Mouse (Mus musculus): Measurements from ENCODE around the gene S100z. TPM values are rescaled to one million over a fixed set of nuclear protein-coding genes. Genes with fewer than 3 reads are reported as not detected.

Gene S100z
- polyA plus RNA-seq, 1 experiment from 2014 or later = not detected

GRCm38 (mm10) chr13:95493296-95493695 lies 14.8 kb upstream of the S100z start:
- Histone ChIP-seq H3K9me3 (no peaks in the 10 kb centered on the region), H3K9ac (no peak overlapping the region), H3K4me1 (no peaks in the 10 kb centered on the region), H3K27ac (no peak overlapping the region), H3K4me3 (no peak overlapping the region), H3K4me2 (replicated peaks) (no peak overlapping the region), H3K27me3 (replicated peaks) (no peaks in the 10 kb centered on the region), H3K36me3 (no peaks in the 10 kb centered on the region)
- WGBS = 74% methylated on average over 5 of the region's 5 CpGs
- no peak for ATAC-seq (ENCODE audit: low FRiP score, low read depth)

- no peaks in the 10 kb centered on the region for H3K36me3 ChIP-seq
- 79% methylated on average over 11 of the region's 11 CpGs for WGBS
- no peak overlapping the region for H3K27ac ChIP-seq
- H3K27me3 ChIP-seq (replicated peaks) = no peaks in the 10 kb centered on the region
- H3K9ac ChIP-seq = no peak overlapping the region
- ATAC-seq (ENCODE audit: low FRiP score, low read depth) = no peak
- no peaks in the 10 kb centered on the region for H3K9me3 ChIP-seq
- no peak overlapping the region for H3K4me3 ChIP-seq
- H3K4me2 ChIP-seq (replicated peaks) = no peak overlapping the region
- H3K4me1 ChIP-seq = no peaks in the 10 kb centered on the region
Observed at GRCm38 (mm10) chr13:95491327-95491726, 12.8 kb upstream of the S100z start.

GRCm38 (mm10) chr13:95484664-95485063 lies 6.1 kb upstream of the S100z start:
- Histone ChIP-seq H3K27ac (no peak overlapping the region), H3K36me3 (no peaks in the 10 kb centered on the region), H3K27me3 (replicated peaks) (no peaks in the 10 kb centered on the region), H3K9me3 (no peaks in the 10 kb centered on the region), H3K4me2 (replicated peaks) (no peak overlapping the region), H3K4me3 (no peak overlapping the region), H3K9ac (no peak overlapping the region), H3K4me1 (no peaks in the 10 kb centered on the region)
- 69% methylated on average over 5 of the region's 5 CpGs for WGBS
- no peak for ATAC-seq (ENCODE audit: low FRiP score, low read depth)

GRCm38 (mm10) chr13:95481428-95481827 lies 2.9 kb upstream of the S100z start:
- ATAC-seq (ENCODE audit: low FRiP score, low read depth) = peak; percentile 65
- no peak overlapping the region for H3K9ac ChIP-seq
- WGBS = 18% methylated on average over 4 of the region's 4 CpGs
- no peak overlapping the region for H3K4me3 ChIP-seq
- no peaks in the 10 kb centered on the region for H3K27me3 ChIP-seq (replicated peaks)
- H3K4me2 ChIP-seq (replicated peaks) = no peak overlapping the region
- H3K27ac ChIP-seq = no peak overlapping the region
- no peaks in the 10 kb centered on the region for H3K4me1 ChIP-seq
- H3K9me3 ChIP-seq = no peaks in the 10 kb centered on the region
- no peaks in the 10 kb centered on the region for H3K36me3 ChIP-seq

- H3K27me3 ChIP-seq (replicated peaks) = no peaks in the 10 kb centered on the region
- no peaks in the 10 kb centered on the region for H3K9me3 ChIP-seq
- no peaks in the 10 kb centered on the region for H3K4me1 ChIP-seq
- H3K27ac ChIP-seq = no peak overlapping the region
- no peak overlapping the region for H3K4me2 ChIP-seq (replicated peaks)
- H3K4me3 ChIP-seq = no peak overlapping the region
- H3K9ac ChIP-seq = no peak overlapping the region
- H3K36me3 ChIP-seq = no peaks in the 10 kb centered on the region
- ATAC-seq (ENCODE audit: low FRiP score, low read depth) = no peak
- WGBS = 87% methylated on average over 6 of the region's 6 CpGs
Observed at GRCm38 (mm10) chr13:95477173-95477572, 1.3 kb downstream of the S100z start.

GRCm38 (mm10) chr13:95475124-95475523 lies 3.4 kb downstream of the S100z start:
- H3K9me3 ChIP-seq = no peaks in the 10 kb centered on the region
- ATAC-seq (ENCODE audit: low FRiP score, low read depth) = no peak
- no peaks in the 10 kb centered on the region for H3K27me3 ChIP-seq (replicated peaks)
- H3K27ac ChIP-seq = no peak overlapping the region
- no peak overlapping the region for H3K9ac ChIP-seq
- WGBS = 83% methylated on average over 7 of the region's 7 CpGs
- no peak overlapping the region for H3K4me2 ChIP-seq (replicated peaks)
- no peaks in the 10 kb centered on the region for H3K36me3 ChIP-seq
- no peaks in the 10 kb centered on the region for H3K4me1 ChIP-seq
- H3K4me3 ChIP-seq = no peak overlapping the region

GRCm38 (mm10) chr13:95474294-95474693 lies 4.2 kb downstream of the S100z start:
- no peak overlapping the region for H3K27ac ChIP-seq
- no peak for ATAC-seq (ENCODE audit: low FRiP score, low read depth)

GRCm38 (mm10) chr13:95470970-95471369 lies 7.6 kb downstream of the S100z start:
- no peaks in the 10 kb centered on the region for H3K27me3 ChIP-seq (replicated peaks)
- H3K9ac ChIP-seq = no peak overlapping the region
- H3K4me1 ChIP-seq = no peaks in the 10 kb centered on the region
- H3K27ac ChIP-seq = no peak overlapping the region
- WGBS = 79% methylated on average over 2 of the region's 2 CpGs
- no peak for ATAC-seq (ENCODE audit: low FRiP score, low read depth)
- H3K36me3 ChIP-seq = no peaks in the 10 kb centered on the region
- H3K9me3 ChIP-seq = no peaks in the 10 kb centered on the region
- H3K4me3 ChIP-seq = no peak overlapping the region
- no peak overlapping the region for H3K4me2 ChIP-seq (replicated peaks)

More at GRCm38 (mm10) chr13:95474294-95474693, 4.2 kb downstream of the S100z start:
- H3K4me3 ChIP-seq = no peak overlapping the region
- no peaks in the 10 kb centered on the region for H3K9me3 ChIP-seq
- H3K27me3 ChIP-seq (replicated peaks) = no peaks in the 10 kb centered on the region
- H3K4me2 ChIP-seq (replicated peaks) = no peak overlapping the region
- WGBS = 79% methylated on average over 3 of the region's 3 CpGs
- no peaks in the 10 kb centered on the region for H3K4me1 ChIP-seq
- H3K36me3 ChIP-seq = no peaks in the 10 kb centered on the region
- H3K9ac ChIP-seq = no peak overlapping the region

- Histone ChIP-seq H3K9me3 (no peaks in the 10 kb centered on the region), H3K4me2 (replicated peaks) (no peak overlapping the region), H3K9ac (no peak overlapping the region), H3K27ac (no peak overlapping the region), H3K27me3 (replicated peaks) (no peaks in the 10 kb centered on the region), H3K4me1 (no peaks in the 10 kb centered on the region), H3K4me3 (no peak overlapping the region), H3K36me3 (no peaks in the 10 kb centered on the region)
- WGBS = 71% methylated on average over 2 of the region's 2 CpGs
- no peak for ATAC-seq (ENCODE audit: low FRiP score, low read depth)
Observed at GRCm38 (mm10) chr13:95451529-95451928, 27.0 kb downstream of the S100z start.

GRCm38 (mm10) chr13:95450636-95451210 lies 27.8 kb downstream of the S100z start:
- Histone ChIP-seq H3K4me3 (no peak overlapping the region), H3K27ac (no peak overlapping the region), H3K36me3 (no peaks in the 10 kb centered on the region), H3K9ac (no peak overlapping the region), H3K27me3 (replicated peaks) (no peaks in the 10 kb centered on the region), H3K4me1 (no peaks in the 10 kb centered on the region), H3K4me2 (replicated peaks) (no peak overlapping the region), H3K9me3 (no peaks in the 10 kb centered on the region)
- no peak for ATAC-seq (ENCODE audit: low FRiP score, low read depth)
- 89% methylated on average over 9 of the region's 9 CpGs for WGBS

GRCm38 (mm10) chr13:95449730-95450129 lies 28.8 kb downstream of the S100z start:
- no peak overlapping the region for H3K27ac ChIP-seq
- H3K4me2 ChIP-seq (replicated peaks) = no peak overlapping the region
- 87% methylated on average over 3 of the region's 3 CpGs for WGBS
- ATAC-seq (ENCODE audit: low FRiP score, low read depth) = no peak
- peaks cover 8% of the 10 kb centered on the region for H3K27me3 ChIP-seq (replicated peaks)
- no peaks in the 10 kb centered on the region for H3K36me3 ChIP-seq
- no peak overlapping the region for H3K9ac ChIP-seq
- no peaks in the 10 kb centered on the region for H3K9me3 ChIP-seq
- no peak overlapping the region for H3K4me3 ChIP-seq
- no peaks in the 10 kb centered on the region for H3K4me1 ChIP-seq

- no peak within 1 kb of the TSS for H3K27ac ChIP-seq
- H3K4me2 ChIP-seq (replicated peaks) = peak within 1 kb of the TSS; percentile 88
- peak within 1 kb of the TSS; percentile 42 for H3K4me3 ChIP-seq
- H3K36me3 ChIP-seq = no peaks in the 10 kb centered on the region
- H3K27me3 ChIP-seq (replicated peaks) = peaks cover 37% of the 10 kb centered on the region
- H3K9ac ChIP-seq = peak within 1 kb of the TSS; percentile 52
- WGBS = 44% methylated on average over 11 of the region's 11 CpGs
- no peak for ATAC-seq (ENCODE audit: low FRiP score, low read depth)
- peaks cover 16% of the 10 kb centered on the region for H3K4me1 ChIP-seq
- H3K9me3 ChIP-seq = no peaks in the 10 kb centered on the region
Observed at GRCm38 (mm10) chr13:95444824-95445223, 33.7 kb downstream of the S100z start, which contains the start of gene Crhbp. Gene Crhbp, minus strand, starts transcription at chr13:95444924.

- no peak for ATAC-seq (ENCODE audit: low FRiP score, low read depth)
- 11% methylated on average over 7 of the region's 7 CpGs for WGBS
- 0 out of 2 replicates have a peak overlapping the region, but pooled peaks have one; percentile 52 for H3K9ac ChIP-seq
Observed at GRCm38 (mm10) chr13:95444291-95444690, 34.2 kb downstream of the S100z start.

More at GRCm38 (mm10) chr13:95444291-95444690, 34.2 kb downstream of the S100z start:
- peak overlapping the region; percentile 42 for H3K4me3 ChIP-seq
- H3K27ac ChIP-seq = no peak overlapping the region
- H3K36me3 ChIP-seq = no peaks in the 10 kb centered on the region
- H3K4me2 ChIP-seq (replicated peaks) = peak overlapping the region; percentile 88
- no peaks in the 10 kb centered on the region for H3K9me3 ChIP-seq
- H3K27me3 ChIP-seq (replicated peaks) = peaks cover 37% of the 10 kb centered on the region
- peaks cover 16% of the 10 kb centered on the region for H3K4me1 ChIP-seq

Measured in neural tube, embryonic 12.5 days (tissue).